Mouse (Mus musculus): ENCODE results near the gene Hoxd9. TPM values are rescaled to one million over a fixed set of nuclear protein-coding genes. Genes with fewer than 3 reads are reported as not detected.

Gene Hoxd9
- polyA plus RNA-seq, 1 experiment: 23.9 TPM

DNA sequence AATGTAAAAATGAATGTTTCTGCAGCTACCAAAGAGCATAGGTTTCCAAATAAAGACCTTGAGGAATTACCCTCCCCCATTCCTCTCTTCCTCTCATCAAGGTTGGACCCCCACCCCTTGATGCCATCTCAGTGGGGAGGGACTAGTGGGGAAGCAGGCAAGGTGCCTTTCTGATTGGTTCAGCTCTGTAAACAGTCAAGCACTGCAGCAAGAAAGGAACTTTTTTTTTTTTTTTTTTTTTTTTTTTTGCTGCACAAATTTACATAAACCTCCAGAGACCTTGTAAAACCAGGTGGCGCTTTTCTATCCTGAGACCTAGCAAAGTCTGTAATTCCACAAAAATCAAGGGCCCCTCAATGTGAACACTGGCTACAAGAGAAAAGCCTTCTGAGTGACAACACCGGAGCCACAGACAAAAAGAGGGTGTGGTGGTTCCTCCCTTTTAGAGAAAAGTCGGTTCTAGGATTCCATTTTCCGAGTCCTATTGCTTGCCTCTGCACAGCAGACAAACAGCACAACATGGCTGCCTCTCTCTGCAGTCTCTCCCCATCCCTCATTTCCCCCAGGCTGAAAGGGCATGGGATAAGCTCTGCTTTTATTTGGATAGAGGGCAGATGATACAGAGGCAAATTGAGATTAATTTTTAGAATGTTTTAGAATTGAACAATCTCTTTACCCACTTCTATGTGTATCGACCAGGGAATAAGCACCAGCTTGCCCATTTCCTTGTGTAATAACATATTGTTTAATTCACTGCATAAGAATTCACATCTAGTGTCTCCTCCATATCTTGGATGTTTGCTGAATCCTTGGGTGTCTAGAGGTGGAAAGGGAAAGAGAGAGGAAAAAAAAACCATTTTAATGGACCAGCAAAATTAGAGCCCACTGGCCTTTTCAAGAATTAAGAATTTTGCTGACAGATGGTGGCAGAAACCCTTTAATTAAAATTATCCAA lies 12.2 kb downstream of the Hoxd9 start:
- Histone ChIP-seq H3K27me3 (replicated peaks; ENCODE audit: control insufficient read depth, insufficient read depth, low read length) (no peaks in the 10 kb centered on the region), H3K4me1 (ENCODE audit: control insufficient read depth, insufficient read depth, low read length) (peaks cover 8% of the 10 kb centered on the region; the same call in 1 of the 2 replicates), H3K36me3 (ENCODE audit: control insufficient read depth, insufficient read depth, low read length) (no peaks in the 10 kb centered on the region), H3K4me3 (ENCODE audit: insufficient read depth, low read depth, low read length) (no peak overlapping the region), H3K27ac (ENCODE audit: insufficient read depth, low read depth, low read length) (peak overlapping the region; percentile 99)
- WGBS: 48% methylated on average over 5 of the region's 5 CpGs
- no peak for TF ChIP-seq POLR2A (IDR thresholded peaks at IDR 0.05; ENCODE audit: low read depth, low read length)
- no peak for TF ChIP-seq CTCF (conservative IDR thresholded peaks at IDR 0.05; ENCODE audit: insufficient read depth, insufficient read length, low read depth, low read length)
- peak; percentile 23 for DNase-seq

DNA sequence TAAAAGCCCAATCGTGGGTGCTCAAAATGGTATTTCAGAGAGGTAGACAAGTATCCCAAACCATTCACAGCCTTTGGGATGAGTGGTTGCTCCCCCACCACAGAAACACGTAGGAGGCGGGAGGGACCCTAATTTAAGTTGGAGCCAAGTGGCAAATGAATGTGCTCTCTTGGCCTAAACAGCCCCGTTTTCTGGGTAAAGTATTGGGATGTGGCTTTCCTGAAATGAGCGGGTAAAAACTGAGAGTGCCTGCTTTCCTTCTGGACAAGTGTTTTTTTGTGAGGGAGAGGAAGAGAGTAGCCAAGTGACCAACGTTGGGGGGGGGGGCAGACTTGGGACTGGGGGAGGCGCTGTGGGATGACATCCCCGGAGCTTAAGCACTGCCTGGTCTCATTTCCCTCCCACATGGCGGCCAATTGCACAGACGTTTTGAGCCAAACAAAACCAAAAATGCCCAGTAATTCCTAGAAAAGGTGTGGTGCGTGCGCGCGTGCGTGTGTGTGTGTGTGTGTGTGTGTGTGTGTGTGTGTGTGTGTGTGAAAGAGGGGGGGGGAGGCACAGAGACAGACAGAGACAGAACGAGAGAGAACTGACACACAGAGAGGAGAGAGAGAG lies 13.5 kb downstream of the Hoxd9 start:
- no peaks in the 10 kb centered on the region for H3K27me3 ChIP-seq (replicated peaks; ENCODE audit: control insufficient read depth, insufficient read depth, low read length)
- peak overlapping the region; percentile 97 for H3K4me3 ChIP-seq (ENCODE audit: insufficient read depth, low read depth, low read length)
- DNase-seq: peak; percentile 54
- no peaks in the 10 kb centered on the region for H3K36me3 ChIP-seq (ENCODE audit: control insufficient read depth, insufficient read depth, low read length)
- WGBS: 3% methylated on average over 16 of the region's 16 CpGs
- peak overlapping the region; percentile 99 for H3K27ac ChIP-seq (ENCODE audit: insufficient read depth, low read depth, low read length)
- no peak for TF ChIP-seq CTCF (conservative IDR thresholded peaks at IDR 0.05; ENCODE audit: insufficient read depth, insufficient read length, low read depth, low read length)
- no peak for TF ChIP-seq POLR2A (IDR thresholded peaks at IDR 0.05; ENCODE audit: low read depth, low read length)
- H3K4me1 ChIP-seq (ENCODE audit: control insufficient read depth, insufficient read depth, low read length): peaks cover 8% of the 10 kb centered on the region; the same call in 1 of the 2 replicates

DNA sequence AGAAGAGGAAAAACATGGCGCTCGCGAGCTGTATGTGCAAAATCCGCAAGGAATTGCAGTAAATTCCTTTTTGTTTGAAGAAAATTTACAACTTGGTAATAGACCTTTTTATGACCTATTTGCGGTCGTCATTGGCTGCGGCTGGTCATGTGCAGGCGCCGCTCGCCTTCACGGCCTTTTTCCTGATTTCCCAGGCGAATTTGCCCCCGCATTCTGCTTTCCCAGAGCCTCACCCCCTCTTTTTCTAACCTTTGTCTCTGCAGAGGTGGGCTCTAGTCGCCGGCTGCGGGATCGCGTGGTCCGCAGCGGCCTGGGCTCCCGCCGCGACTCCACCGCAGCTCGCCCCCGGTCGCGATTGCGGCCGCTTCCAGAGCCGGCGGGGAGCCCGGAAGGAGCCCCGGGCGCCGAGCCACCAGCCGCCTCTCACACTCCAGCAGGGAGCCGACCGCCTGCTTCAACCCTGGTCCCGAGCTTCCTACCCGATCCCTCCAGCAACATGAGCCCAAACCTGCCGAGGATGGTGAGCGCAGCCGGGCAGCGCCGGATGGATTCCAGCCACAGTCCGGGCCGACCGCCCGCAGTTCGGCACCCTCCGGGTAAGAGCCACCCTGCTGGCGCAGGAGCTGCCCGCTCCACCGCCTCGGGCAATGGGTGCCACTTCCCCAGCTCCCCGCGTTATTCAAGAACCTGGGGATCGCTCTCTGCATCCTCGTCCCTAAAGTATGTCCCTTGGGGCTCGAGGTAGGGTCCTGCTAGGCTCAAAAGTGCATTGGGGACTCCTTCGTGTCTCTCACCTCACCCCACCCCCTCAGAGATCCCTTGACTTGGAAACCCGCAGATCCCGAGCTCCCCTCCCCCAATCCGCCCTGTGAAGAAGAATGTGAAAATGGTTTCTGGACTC lies 14.4 kb downstream of the Hoxd9 start, which contains the start of the genes Hoxd3 and Hoxd4:
Hoxd3 (plus strand) TSS at position 207 of the 901 bp plus-strand sequence.
Hoxd4 (plus strand) TSS at position 209 of the 901 bp plus-strand sequence.
- WGBS: under 1% methylated on average over 65 of the region's 65 CpGs
- TF ChIP-seq POLR2A (IDR thresholded peaks at IDR 0.05; ENCODE audit: low read depth, low read length) (no peak), CTCF (conservative IDR thresholded peaks at IDR 0.05; ENCODE audit: insufficient read depth, insufficient read length, low read depth, low read length) (no peak)
- peak within 1 kb of the TSS; percentile 97 for H3K4me3 ChIP-seq (ENCODE audit: insufficient read depth, low read depth, low read length)
- peak within 1 kb of the TSS; percentile 99 for H3K27ac ChIP-seq (ENCODE audit: insufficient read depth, low read depth, low read length)
- H3K4me1 ChIP-seq (ENCODE audit: control insufficient read depth, insufficient read depth, low read length): peaks cover 8% of the 10 kb centered on the region; the same call in 1 of the 2 replicates
- no peaks in the 10 kb centered on the region for H3K27me3 ChIP-seq (replicated peaks; ENCODE audit: control insufficient read depth, insufficient read depth, low read length)
- peak; percentile 85 for DNase-seq
- H3K36me3 ChIP-seq (ENCODE audit: control insufficient read depth, insufficient read depth, low read length): no peaks in the 10 kb centered on the region

DNA sequence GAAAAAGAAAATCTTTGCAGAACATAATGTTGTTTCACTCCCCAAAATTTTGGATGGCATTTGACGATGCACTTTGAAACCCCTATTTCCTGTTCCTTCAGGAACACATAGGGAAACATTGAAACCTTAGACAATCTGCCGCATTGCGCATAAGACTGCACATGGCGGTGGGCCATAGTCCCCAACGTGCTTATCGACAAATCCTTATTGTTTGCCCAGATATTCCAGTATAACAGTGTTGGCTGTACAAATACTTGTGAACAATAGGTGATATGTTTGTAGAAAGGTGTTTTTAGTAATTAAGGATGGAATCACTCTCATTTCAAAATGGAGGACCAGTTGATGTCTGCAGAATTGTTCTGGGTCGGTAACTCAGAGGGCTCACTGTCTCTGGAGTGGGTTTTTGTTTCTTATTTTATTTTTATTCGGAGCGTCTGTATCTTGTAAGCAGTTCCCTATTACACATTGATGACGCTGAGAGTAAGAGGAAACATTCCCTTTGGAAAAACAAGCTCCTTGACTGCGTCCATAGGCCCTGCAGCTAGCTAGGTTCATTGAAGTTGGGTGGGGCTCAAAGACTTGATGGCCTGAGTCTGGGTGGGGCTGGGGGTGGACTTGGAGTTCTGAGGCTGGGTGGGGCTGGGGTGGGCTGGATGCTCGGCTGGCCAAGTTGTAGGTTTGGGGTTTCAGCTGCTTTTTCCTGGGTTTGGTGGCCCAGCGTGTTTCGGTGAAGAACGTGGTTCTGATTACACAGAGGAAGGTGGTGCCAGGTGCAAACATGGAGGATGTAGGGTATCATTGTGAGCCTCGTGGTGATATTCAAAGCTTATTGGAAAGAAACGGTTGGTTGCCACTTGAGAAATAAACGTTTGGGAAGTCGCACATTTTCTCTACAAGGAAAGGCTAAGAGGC lies 16.0 kb downstream of the Hoxd9 start:
- Histone ChIP-seq H3K4me3 (ENCODE audit: insufficient read depth, low read depth, low read length) (peak overlapping the region; percentile 44), H3K4me1 (ENCODE audit: control insufficient read depth, insufficient read depth, low read length) (peaks cover 8% of the 10 kb centered on the region; the same call in 1 of the 2 replicates), H3K27me3 (replicated peaks; ENCODE audit: control insufficient read depth, insufficient read depth, low read length) (no peaks in the 10 kb centered on the region), H3K27ac (ENCODE audit: insufficient read depth, low read depth, low read length) (peak overlapping the region; percentile 79), H3K36me3 (ENCODE audit: control insufficient read depth, insufficient read depth, low read length) (no peaks in the 10 kb centered on the region)
- DNase-seq: no peak
- TF ChIP-seq CTCF (conservative IDR thresholded peaks at IDR 0.05; ENCODE audit: insufficient read depth, insufficient read length, low read depth, low read length) (no peak), POLR2A (IDR thresholded peaks at IDR 0.05; ENCODE audit: low read depth, low read length) (no peak)
- 33% methylated on average over 19 of the region's 19 CpGs for WGBS

DNA sequence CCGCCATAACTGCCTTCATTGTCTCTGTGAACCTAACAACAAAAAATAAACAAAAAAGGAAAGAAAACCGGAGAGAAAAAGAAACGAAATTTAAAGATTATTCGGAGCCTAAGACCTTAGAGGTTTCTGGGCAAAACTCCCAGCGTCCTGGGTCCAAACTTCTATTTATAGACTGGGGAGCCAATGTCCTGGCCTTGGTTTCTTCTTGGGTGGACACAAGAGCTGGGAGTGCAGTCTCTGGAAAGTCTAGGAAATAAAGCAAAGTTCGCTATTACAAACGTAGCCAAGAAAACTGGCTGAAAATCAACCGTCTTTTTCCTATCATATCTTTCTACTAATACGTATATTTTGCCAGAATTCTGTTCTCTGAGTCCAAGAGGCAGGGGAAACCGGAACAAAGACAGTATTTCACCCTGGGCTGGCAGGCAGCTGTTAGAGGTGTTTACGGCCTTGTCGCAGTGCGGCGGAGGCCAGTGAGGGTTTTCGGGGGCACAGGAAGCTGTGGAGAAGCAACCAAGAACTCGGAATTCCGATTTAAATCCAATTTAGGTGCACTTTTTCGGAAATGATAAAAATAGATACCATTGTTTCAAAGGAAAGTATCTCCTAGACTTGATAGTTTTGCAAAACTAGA lies 16.7 kb downstream of the Hoxd9 start:
- Histone ChIP-seq H3K36me3 (ENCODE audit: control insufficient read depth, insufficient read depth, low read length) (no peaks in the 10 kb centered on the region), H3K4me1 (ENCODE audit: control insufficient read depth, insufficient read depth, low read length) (peaks cover 5% of the 10 kb centered on the region; the same call in 1 of the 2 replicates), H3K27ac (ENCODE audit: insufficient read depth, low read depth, low read length) (peak overlapping the region; percentile 79), H3K27me3 (replicated peaks; ENCODE audit: control insufficient read depth, insufficient read depth, low read length) (no peaks in the 10 kb centered on the region), H3K4me3 (ENCODE audit: insufficient read depth, low read depth, low read length) (peak overlapping the region; percentile 22)
- no peak for TF ChIP-seq CTCF (conservative IDR thresholded peaks at IDR 0.05; ENCODE audit: insufficient read depth, insufficient read length, low read depth, low read length)
- TF ChIP-seq POLR2A (IDR thresholded peaks at IDR 0.05; ENCODE audit: low read depth, low read length): no peak
- WGBS: 18% methylated on average over 18 of the region's 18 CpGs
- no peak for DNase-seq

Measured in kidney, adult 2 months (tissue).